Mouse (Mus musculus) forebrain, postnatal 0 days (tissue): ENCODE data around the gene Nfkbie. TPM values are rescaled to one million over a fixed set of nuclear protein-coding genes. Genes with fewer than 3 reads are reported as not detected.

ENCODE experiments used
- ATAC-seq: fragments of 200-750 bp; cut with Nextera tagmentation; 2 replicates; pipeline ENCODE4 v1.8.0; 2017; ENCODE audit warnings: mild to moderate bottlenecking, moderate library complexity
- DNase-seq: peaks from one replicate; pipeline ENCODE4 v3.0.0-alpha.2; 2015
- H3K27ac ChIP-seq: fragments of 300-500 bp; sonication (generic); 2 replicates; pipeline ENCODE4 v1.5.1; 2014; ENCODE audit warnings: low read depth, mild to moderate bottlenecking, antibody characterized with exemption, low read length, moderate library complexity, mixed read lengths
- H3K27me3 ChIP-seq: fragments of 300-500 bp; sonication (generic); 2 replicates; pipeline ENCODE4 v1.6.1; 2014; ENCODE audit warnings: mild to moderate bottlenecking, low read length, mixed read lengths; ENCODE audit not compliant: insufficient read depth
- H3K36me3 ChIP-seq: fragments of 300-500 bp; sonication (generic); 2 replicates; pipeline ENCODE4 v1.6.1; 2014; ENCODE audit warnings: mild to moderate bottlenecking, moderate library complexity; ENCODE audit not compliant: insufficient read depth
- H3K4me1 ChIP-seq: fragments of 300-500 bp; sonication (generic); 2 replicates; pipeline ENCODE4 v1.6.1; 2014; ENCODE audit warnings: antibody characterized with exemption; ENCODE audit not compliant: insufficient read depth
- H3K4me2 ChIP-seq: fragments of 300-500 bp; sonication (generic); 2 replicates; pipeline ENCODE4 v1.6.1; 2014; ENCODE audit warnings: low read depth, mild to moderate bottlenecking, moderate library complexity
- H3K4me3 ChIP-seq: fragments of 300-500 bp; sonication (generic); 2 replicates; pipeline ENCODE4 v1.5.1; 2014; ENCODE audit warnings: low read depth, low read length, mixed read lengths
- H3K9ac ChIP-seq: fragments of 300-500 bp; sonication (generic); 2 replicates; pipeline ENCODE4 v1.6.1; 2014; ENCODE audit warnings: mild to moderate bottlenecking
- H3K9me3 ChIP-seq: fragments of 300-500 bp; sonication (generic); 2 replicates; pipeline ENCODE4 v1.6.1; 2016; ENCODE audit warnings: low read length
- CTCF ChIP-seq: sonication (generic); IDR thresholded peaks from 2 replicates; pipeline ENCODE4 v1.5.1; 2016; ENCODE audit warnings: antibody characterized with exemption, control low read depth, low read depth
- WGBS: fragments of 180-500 bp; shearing (Covaris S2); extraction: QIAGEN DNeasy Blood & Tissue Kit; methylation state at CpG from one replicate; pipeline ENCODE4 v1.1.7; 2014; 5-methylcytosine and 5-hydroxymethylcytosine counted together
- polyA plus RNA-seq: library from polyadenylated mRNA; unstranded; fragments of >200 nt; fragmentation: Nextera tagmentation; extraction: Ambion mirVana; gene quantifications from 2 replicates; pipeline ENCODE4 v1.2.1, GENCODE M21; 2015
- total RNA-seq: library from RNA; depleted of rRNA; stranded (reverse); fragments of >200 nt; gene quantifications from 2 replicates; pipeline ENCODE4 v1.2.3, GENCODE M21; 2014

Gene Nfkbie
- total and polyA plus RNA-seq, 2 experiments from 2014 or later, result 2.7 to 2.8 TPM

DNA sequence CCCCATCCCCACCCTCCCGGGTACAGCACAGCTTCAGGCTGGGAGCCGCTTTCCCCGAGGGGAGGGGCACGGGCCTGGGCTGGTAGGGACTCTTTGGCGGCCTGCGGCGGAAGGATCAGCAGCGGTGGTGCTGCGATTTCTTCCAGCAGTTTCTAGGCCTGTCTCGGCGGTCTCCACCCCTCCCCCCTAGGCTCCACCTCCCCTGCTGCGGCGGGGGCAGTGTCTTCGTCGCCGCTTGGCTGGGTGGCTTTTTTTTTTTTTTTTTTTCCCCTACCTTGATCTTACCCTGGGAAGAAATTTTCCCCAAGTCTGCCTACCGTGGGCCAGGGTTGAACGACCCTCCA is 18.2 kb downstream of the Nfkbie start:
- Histone ChIP-seq H3K9ac (peak overlapping the region; percentile 99), H3K4me1 (peaks cover 9% of the 10 kb centered on the region), H3K27me3 (no peaks in the 10 kb centered on the region), H3K36me3 (peaks cover 27% of the 10 kb centered on the region), H3K27ac (peak overlapping the region; percentile 98), H3K4me3 (peak overlapping the region; percentile 98), H3K4me2 (peak overlapping the region; percentile 79), H3K9me3 (no peaks in the 10 kb centered on the region)
- ATAC-seq (peak; percentile 69), DNase-seq (peak; percentile 96)
- TF ChIP-seq CTCF, result no peak
- WGBS, result under 1% methylated on average over 14 of the region's 18 CpGs

DNA sequence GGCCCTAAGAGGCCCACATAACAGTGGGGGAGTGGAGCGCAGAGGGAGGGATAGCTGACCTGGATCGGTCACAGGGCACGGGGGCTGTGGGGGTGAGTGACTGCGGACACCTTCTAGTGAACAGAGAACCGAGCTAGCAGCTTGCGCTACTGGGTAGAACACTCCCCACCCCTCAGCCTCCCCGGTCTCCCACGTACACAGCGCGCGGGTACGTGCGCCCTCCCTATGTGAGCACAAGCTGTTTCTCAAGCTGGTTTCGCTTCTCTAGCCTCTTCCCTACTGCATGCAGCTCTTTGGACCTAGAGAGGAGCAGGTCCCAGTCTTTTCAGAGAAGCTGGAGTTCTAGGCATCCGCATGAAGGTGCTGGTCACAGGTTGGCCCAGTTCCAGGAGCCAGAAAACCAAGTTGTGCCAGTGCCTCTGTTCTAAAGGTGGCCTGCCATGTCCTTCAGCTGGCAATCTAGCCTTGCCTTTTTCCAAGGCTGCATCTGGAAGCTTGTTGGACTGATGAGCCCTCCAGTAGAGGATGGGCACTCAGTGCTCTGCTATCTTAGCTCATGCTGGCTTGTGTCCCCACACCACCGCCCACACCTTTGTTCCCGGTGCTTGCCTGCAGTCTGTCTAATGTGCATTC is 18.7 kb downstream of the Nfkbie start:
- no peak for TF ChIP-seq CTCF
- Histone ChIP-seq H3K27me3 (no peaks in the 10 kb centered on the region), H3K9me3 (no peaks in the 10 kb centered on the region), H3K9ac (peak overlapping the region; percentile 99), H3K27ac (peak overlapping the region; percentile 98), H3K4me1 (peaks cover 9% of the 10 kb centered on the region), H3K4me2 (peak overlapping the region; percentile 79), H3K36me3 (peaks cover 22% of the 10 kb centered on the region), H3K4me3 (peak overlapping the region; percentile 98)
- 6% methylated on average over 17 of the region's 17 CpGs for WGBS
- DNase-seq (peak; percentile 90), ATAC-seq (peak; percentile 81)

DNA sequence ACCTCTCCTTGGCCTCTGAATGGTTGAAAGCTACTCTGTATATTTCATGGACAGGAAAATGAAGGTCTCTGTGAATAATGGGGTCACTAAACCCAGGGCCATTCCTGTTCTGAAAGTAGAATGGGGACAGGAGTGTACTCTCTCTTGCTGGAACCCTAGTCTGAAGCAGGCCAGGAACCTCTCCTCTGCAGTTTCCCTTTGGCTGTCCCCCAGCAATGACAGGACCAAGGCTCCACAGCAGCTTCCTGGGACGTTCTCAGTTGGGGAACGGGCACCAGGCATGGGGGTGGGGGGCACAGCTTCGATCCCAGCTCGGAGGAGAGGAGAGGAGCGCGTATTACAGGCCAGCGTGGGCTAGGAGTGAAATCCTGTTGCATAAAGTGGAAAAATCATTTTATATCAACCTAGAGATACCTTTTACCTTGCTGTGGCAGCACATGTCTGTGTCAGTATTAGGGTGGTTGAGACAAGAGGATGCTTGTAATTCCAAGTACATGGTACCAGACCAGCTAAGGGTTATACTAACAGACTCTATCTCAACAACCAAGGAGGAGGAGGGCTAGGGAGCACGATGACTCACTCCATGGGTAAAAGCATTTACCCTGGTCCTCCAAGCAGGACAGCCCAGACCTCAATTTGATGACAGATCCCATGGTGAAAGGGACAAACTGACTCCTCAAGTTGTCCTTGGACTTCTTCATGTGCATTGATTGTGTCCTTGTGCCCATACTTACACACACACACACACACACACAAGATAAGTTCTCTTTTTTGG is 19.8 kb downstream of the Nfkbie start:
- no peaks in the 10 kb centered on the region for H3K27me3 ChIP-seq
- H3K4me1 ChIP-seq, result peaks cover 9% of the 10 kb centered on the region
- H3K36me3 ChIP-seq, result peaks cover 11% of the 10 kb centered on the region
- no peak for DNase-seq
- H3K9ac ChIP-seq, result peak overlapping the region; percentile 99
- H3K9me3 ChIP-seq, result no peaks in the 10 kb centered on the region
- no peak overlapping the region for H3K4me3 ChIP-seq
- TF ChIP-seq CTCF, result no peak
- H3K4me2 ChIP-seq, result no peak overlapping the region
- 90% methylated on average over 8 of the region's 8 CpGs for WGBS
- ATAC-seq, result no peak
- H3K27ac ChIP-seq, result peak overlapping the region; percentile 98

DNA sequence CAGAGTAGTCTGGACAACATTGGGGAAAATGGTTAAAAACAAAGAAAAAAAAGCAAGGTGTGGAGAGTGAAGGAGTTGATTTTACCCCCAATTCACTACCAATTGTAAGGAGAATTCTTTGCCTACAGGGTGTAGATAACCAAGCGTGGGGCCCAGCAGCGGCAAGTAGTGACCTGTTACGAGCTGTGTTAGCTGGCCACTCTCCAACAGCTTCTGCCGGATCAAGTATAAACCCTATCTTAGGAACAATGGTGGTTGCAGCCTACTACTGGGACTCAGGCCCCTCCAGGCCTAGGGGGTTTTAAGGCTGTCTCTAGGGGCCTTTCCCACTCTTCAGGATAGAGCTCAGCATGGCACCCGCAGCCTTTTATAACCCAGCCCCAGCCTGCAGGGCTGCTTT is 22.7 kb downstream of the Nfkbie start:
- H3K36me3 ChIP-seq, result no peaks in the 10 kb centered on the region
- no peak for TF ChIP-seq CTCF
- H3K9ac ChIP-seq, result no peak overlapping the region
- no peak overlapping the region for H3K27ac ChIP-seq
- H3K27me3 ChIP-seq, result no peaks in the 10 kb centered on the region
- H3K4me3 ChIP-seq, result no peak overlapping the region
- H3K4me1 ChIP-seq, result peaks cover 9% of the 10 kb centered on the region
- DNase-seq (no peak), ATAC-seq (no peak)
- no peaks in the 10 kb centered on the region for H3K9me3 ChIP-seq
- H3K4me2 ChIP-seq, result no peak overlapping the region
- 52% methylated on average over 5 of the region's 5 CpGs for WGBS

DNA sequence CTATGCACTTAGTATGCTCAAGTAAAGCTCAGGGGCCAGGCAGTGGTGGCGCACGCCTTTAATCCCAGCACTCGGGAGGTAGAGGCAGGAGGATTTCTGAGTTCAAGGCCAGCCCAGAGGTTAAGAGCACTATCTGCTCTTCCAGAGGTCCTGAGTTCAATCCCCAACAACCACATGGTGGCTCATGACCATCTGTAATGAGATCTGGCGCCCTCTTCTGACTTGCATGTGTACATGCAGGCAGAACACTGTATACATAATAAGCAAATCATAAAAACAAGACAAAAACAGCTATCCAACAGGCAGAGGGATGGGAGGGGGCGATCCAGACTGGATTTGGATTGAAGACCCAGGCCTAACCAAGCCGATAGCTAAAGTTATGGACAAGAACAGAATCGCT is 23.3 kb downstream of the Nfkbie start:
- Histone ChIP-seq H3K4me2 (no peak overlapping the region), H3K4me1 (peaks cover 9% of the 10 kb centered on the region), H3K36me3 (no peaks in the 10 kb centered on the region), H3K27ac (no peak overlapping the region), H3K4me3 (no peak overlapping the region), H3K27me3 (no peaks in the 10 kb centered on the region), H3K9ac (no peak overlapping the region), H3K9me3 (no peaks in the 10 kb centered on the region)
- ATAC-seq (no peak), DNase-seq (no peak)
- peak; percentile 64 for TF ChIP-seq CTCF
- WGBS, result 75% methylated on average over 7 of the region's 7 CpGs

DNA sequence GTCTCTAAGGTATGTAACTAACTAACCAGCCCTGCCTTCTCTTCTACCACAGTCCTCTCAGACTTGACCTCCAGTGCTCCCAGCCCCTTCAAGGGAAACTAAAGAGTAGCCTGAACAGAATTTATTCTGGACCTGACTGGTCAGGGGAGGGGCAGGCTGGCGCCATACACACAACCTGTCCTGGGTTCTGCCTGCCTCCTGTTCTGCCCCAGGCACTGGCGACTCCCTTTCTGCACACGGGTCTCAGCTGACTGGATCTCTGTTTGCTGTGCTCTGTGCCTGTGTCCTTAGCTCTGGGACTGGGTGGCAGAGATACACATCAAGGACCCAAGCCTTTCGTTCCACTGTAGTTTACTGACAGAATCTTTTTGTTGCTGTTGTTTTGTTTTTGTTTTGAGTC is 24.1 kb downstream of the Nfkbie start:
- WGBS, result 89% methylated on average over 4 of the region's 4 CpGs
- no peak for ATAC-seq

DNA sequence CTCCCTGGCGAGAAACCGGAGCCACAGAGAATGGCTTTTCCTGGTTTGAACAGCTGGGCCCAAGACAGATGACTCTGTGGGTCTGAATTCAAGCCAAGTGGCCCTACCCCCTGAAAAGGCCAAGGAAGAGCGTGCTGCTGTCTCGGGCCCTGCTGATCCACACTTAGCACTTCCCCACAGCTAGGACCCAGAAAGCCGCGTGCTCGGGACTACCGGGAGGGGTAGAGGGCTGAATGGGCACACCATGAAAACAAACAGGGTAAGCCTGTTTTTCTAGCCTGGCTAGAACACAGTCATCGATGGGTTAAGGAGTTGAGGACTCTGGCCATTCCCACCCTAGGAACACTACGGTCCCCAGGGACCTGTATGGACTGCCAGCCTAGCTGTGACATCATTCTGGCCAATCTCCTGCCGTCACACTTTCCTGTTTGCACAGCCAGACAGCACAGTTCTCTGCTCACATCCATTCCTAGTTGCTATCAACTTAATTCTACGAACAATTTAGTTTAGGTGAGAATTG is 25.5 kb downstream of the Nfkbie start:
- ATAC-seq (no peak), DNase-seq (no peak)
- no peak overlapping the region for H3K4me3 ChIP-seq
- no peak for TF ChIP-seq CTCF
- H3K9ac ChIP-seq, result no peak overlapping the region; the same call in 1 of the 2 replicates
- H3K4me2 ChIP-seq, result no peak overlapping the region
- H3K27me3 ChIP-seq, result no peaks in the 10 kb centered on the region
- H3K9me3 ChIP-seq, result no peaks in the 10 kb centered on the region
- no peak overlapping the region for H3K27ac ChIP-seq
- no peaks in the 10 kb centered on the region for H3K4me1 ChIP-seq
- WGBS, result 46% methylated on average over 12 of the region's 12 CpGs
- H3K36me3 ChIP-seq, result 0 out of 2 replicates have a peak, but pooled peaks cover 5% of the 10 kb centered on the region

More for the DNA sequence above, 24.1 kb downstream of the Nfkbie start:
- Histone ChIP-seq H3K4me1 (peaks cover 5% of the 10 kb centered on the region), H3K36me3 (no peaks in the 10 kb centered on the region), H3K27ac (no peak overlapping the region), H3K4me3 (no peak overlapping the region), H3K9ac (no peak overlapping the region), H3K9me3 (no peaks in the 10 kb centered on the region), H3K27me3 (no peaks in the 10 kb centered on the region), H3K4me2 (no peak overlapping the region)
- no peak for TF ChIP-seq CTCF
- DNase-seq, result no peak
